Mouse (Mus musculus) midbrain, embryonic 13.5 days (tissue): Measurements from ENCODE around the gene Dnase2a. TPM values are rescaled to one million over a fixed set of nuclear protein-coding genes. Genes with fewer than 3 reads are reported as not detected.
A peak's percentile ranks its signal among the peaks of the same experiment; 100 is the strongest.

Experiments
- ATAC-seq: fragments of 200-750 bp; cut with Nextera tagmentation; 2 replicates; pipeline ENCODE4 v1.8.0; 2017; ENCODE audit warnings: mild to moderate bottlenecking, moderate TSS enrichment, moderate library complexity
- H3K27ac ChIP-seq: fragments of 300-500 bp; sonication (generic); 2 replicates; pipeline ENCODE4 v1.5.1; 2015; ENCODE audit warnings: inconsistent platforms, mild to moderate bottlenecking, moderate library complexity
- H3K27me3 ChIP-seq: fragments of 300-500 bp; sonication (generic); 2 replicates; pipeline ENCODE4 v1.6.1; 2015; ENCODE audit warnings: mild to moderate bottlenecking, inconsistent platforms
- H3K36me3 ChIP-seq: fragments of 300-500 bp; sonication (generic); 2 replicates; pipeline ENCODE4 v1.6.1; 2015; ENCODE audit warnings: mild to moderate bottlenecking, inconsistent platforms
- H3K4me1 ChIP-seq: fragments of 300-500 bp; sonication (generic); replicated peaks from 2 replicates; pipeline ENCODE4 v1.6.1; 2015; ENCODE audit warnings: inconsistent platforms
- H3K4me2 ChIP-seq: fragments of 300-500 bp; sonication (generic); replicated peaks from 2 replicates; pipeline ENCODE4 v1.6.1; 2015; ENCODE audit warnings: moderate library complexity, mild to moderate bottlenecking, inconsistent platforms
- H3K4me3 ChIP-seq: fragments of 300-500 bp; sonication (generic); replicated peaks from 2 replicates; pipeline ENCODE4 v1.5.1; 2015; ENCODE audit warnings: mild to moderate bottlenecking, inconsistent platforms
- H3K9ac ChIP-seq: fragments of 300-500 bp; sonication (generic); replicated peaks from 2 replicates; pipeline ENCODE4 v1.6.1; 2015; ENCODE audit warnings: mild to moderate bottlenecking, inconsistent platforms
- H3K9me3 ChIP-seq: fragments of 300-500 bp; sonication (generic); 2 replicates; pipeline ENCODE4 v1.6.1; 2016; ENCODE audit warnings: mild to moderate bottlenecking, inconsistent platforms
- WGBS: fragments of 180-500 bp; shearing (Covaris S2); methylation state at CpG from one replicate; pipeline ENCODE4 v1.1.7; 2015; 5-methylcytosine and 5-hydroxymethylcytosine counted together
- polyA plus RNA-seq: library from polyadenylated mRNA; unstranded; fragments of >200 nt; fragmentation: Nextera tagmentation; extraction: Ambion mirVana; gene quantifications from 2 replicates; pipeline ENCODE4 v1.2.1, GENCODE M21; 2015

Gene Dnase2a
- polyA plus RNA-seq, 1 experiment from 2014 or later, result 6.2 TPM

- WGBS, result 91% methylated on average over 6 of the region's 6 CpGs
- Histone ChIP-seq H3K27ac (no peak overlapping the region), H3K27me3 (peaks cover 66% of the 10 kb centered on the region), H3K36me3 (peaks cover 54% of the 10 kb centered on the region), H3K4me3 (no peak overlapping the region), H3K9ac (no peak overlapping the region), H3K9me3 (no peaks in the 10 kb centered on the region), H3K4me1 (peaks cover 24% of the 10 kb centered on the region), H3K4me2 (no peak overlapping the region)
- no peak for ATAC-seq
These were observed 2.2 kb downstream of the Dnase2a start for GRCm38 (mm10) chr8:84910551-84910950.

- Histone ChIP-seq H3K36me3 (peaks cover 67% of the 10 kb centered on the region), H3K27me3 (peaks cover 77% of the 10 kb centered on the region), H3K27ac (no peak overlapping the region), H3K4me3 (no peak overlapping the region), H3K9me3 (no peaks in the 10 kb centered on the region), H3K4me1 (peaks cover 24% of the 10 kb centered on the region), H3K4me2 (no peak overlapping the region), H3K9ac (no peak overlapping the region)
- 83% methylated on average over 9 of the region's 9 CpGs for whole genome bisulfite sequencing
- no peak for ATAC-seq
These were observed 3.5 kb downstream of the Dnase2a start for GRCm38 (mm10) chr8:84911854-84912253.

GRCm38 (mm10) chr8:84912391-84912790 lies 4.0 kb downstream of the Dnase2a start:
- Histone ChIP-seq H3K4me1 (peaks cover 24% of the 10 kb centered on the region), H3K9ac (0 out of 2 replicates have a peak overlapping the region, but pooled peaks have one; percentile 44), H3K27me3 (peaks cover 80% of the 10 kb centered on the region), H3K9me3 (no peaks in the 10 kb centered on the region), H3K4me2 (peak overlapping the region; percentile 45; the same call in 1 of the 2 replicates), H3K27ac (no peak overlapping the region), H3K4me3 (no peak overlapping the region), H3K36me3 (peaks cover 72% of the 10 kb centered on the region)
- WGBS, result 23% methylated on average over 27 of the region's 27 CpGs
- ATAC-seq, result no peak

GRCm38 (mm10) chr8:84912895-84913501 lies 4.6 kb downstream of the Dnase2a start:
- H3K36me3 ChIP-seq, result peaks cover 78% of the 10 kb centered on the region
- H3K4me3 ChIP-seq, result peak overlapping the region; percentile 27
- peak overlapping the region; percentile 44; the same call in 1 of the 2 replicates for H3K9ac ChIP-seq
- H3K4me1 ChIP-seq, result peaks cover 24% of the 10 kb centered on the region
- H3K27ac ChIP-seq, result no peak overlapping the region
- no peak for ATAC-seq
- H3K4me2 ChIP-seq, result peak overlapping the region; percentile 45
- H3K27me3 ChIP-seq, result peaks cover 86% of the 10 kb centered on the region
- 3% methylated on average over 55 of the region's 55 CpGs for WGBS
- H3K9me3 ChIP-seq, result no peaks in the 10 kb centered on the region

GRCm38 (mm10) chr8:84913502-84913900 lies 5.1 kb downstream of the Dnase2a start:
- H3K36me3 ChIP-seq, result peaks cover 83% of the 10 kb centered on the region
- peak overlapping the region; percentile 44; the same call in 1 of the 2 replicates for H3K9ac ChIP-seq
- H3K27me3 ChIP-seq, result peaks cover 91% of the 10 kb centered on the region

GRCm38 (mm10) chr8:84913960-84914359 lies 5.6 kb downstream of the Dnase2a start:
- Histone ChIP-seq H3K36me3 (peaks cover 88% of the 10 kb centered on the region), H3K27me3 (peaks cover 95% of the 10 kb centered on the region)

More at GRCm38 (mm10) chr8:84913502-84913900, 5.1 kb downstream of the Dnase2a start:
- Histone ChIP-seq H3K27ac (no peak overlapping the region), H3K4me1 (peaks cover 22% of the 10 kb centered on the region), H3K4me3 (peak overlapping the region; percentile 27), H3K9me3 (no peaks in the 10 kb centered on the region), H3K4me2 (peak overlapping the region; percentile 45)
- no peak for ATAC-seq
- 21% methylated on average over 9 of the region's 9 CpGs for WGBS

GRCm38 (mm10) chr8:84915269-84915668 lies 6.9 kb downstream of the Dnase2a start:
- 91% methylated on average over 8 of the region's 8 CpGs for WGBS
- Histone ChIP-seq H3K27ac (no peak overlapping the region), H3K4me2 (no peak overlapping the region), H3K27me3 (peaks cover 91% of the 10 kb centered on the region), H3K4me3 (no peak overlapping the region), H3K4me1 (peaks cover 11% of the 10 kb centered on the region), H3K36me3 (peaks cover 95% of the 10 kb centered on the region), H3K9ac (no peak overlapping the region), H3K9me3 (no peaks in the 10 kb centered on the region)
- no peak for ATAC-seq

More at GRCm38 (mm10) chr8:84913960-84914359, 5.6 kb downstream of the Dnase2a start:
- H3K9me3 ChIP-seq, result no peaks in the 10 kb centered on the region
- H3K27ac ChIP-seq, result no peak overlapping the region
- no peak overlapping the region for H3K9ac ChIP-seq
- H3K4me3 ChIP-seq, result no peak overlapping the region
- peaks cover 17% of the 10 kb centered on the region for H3K4me1 ChIP-seq
- no peak overlapping the region for H3K4me2 ChIP-seq
- no peak for ATAC-seq
- WGBS, result 35% methylated on average over 4 of the region's 4 CpGs

GRCm38 (mm10) chr8:84917781-84918180 lies 9.4 kb downstream of the Dnase2a start:
- Histone ChIP-seq H3K36me3 (peaks cover 95% of the 10 kb centered on the region), H3K9ac (no peak overlapping the region), H3K9me3 (no peaks in the 10 kb centered on the region), H3K4me3 (no peak overlapping the region), H3K27ac (no peak overlapping the region), H3K4me2 (no peak overlapping the region), H3K27me3 (peaks cover 78% of the 10 kb centered on the region), H3K4me1 (peaks cover 8% of the 10 kb centered on the region)
- 25% methylated on average over 20 of the region's 20 CpGs for WGBS
- ATAC-seq, result no peak

GRCm38 (mm10) chr8:84918646-84919045 lies 10.3 kb downstream of the Dnase2a start:
- no peak overlapping the region for H3K4me2 ChIP-seq
- ATAC-seq, result no peak
- 91% methylated on average over 15 of the region's 15 CpGs for WGBS
- H3K4me3 ChIP-seq, result no peak overlapping the region
- peaks cover 95% of the 10 kb centered on the region for H3K36me3 ChIP-seq
- H3K4me1 ChIP-seq, result no peaks in the 10 kb centered on the region; the same call in 1 of the 2 replicates
- H3K9ac ChIP-seq, result no peak overlapping the region
- H3K27ac ChIP-seq, result no peak overlapping the region
- no peaks in the 10 kb centered on the region for H3K9me3 ChIP-seq
- peaks cover 70% of the 10 kb centered on the region for H3K27me3 ChIP-seq

- no peak overlapping the region for H3K4me2 ChIP-seq
- no peak overlapping the region for H3K27ac ChIP-seq
- H3K4me1 ChIP-seq, result no peaks in the 10 kb centered on the region; the same call in 1 of the 2 replicates
- no peak for ATAC-seq
- no peak overlapping the region for H3K4me3 ChIP-seq
- H3K9ac ChIP-seq, result no peak overlapping the region
- peaks cover 40% of the 10 kb centered on the region for H3K27me3 ChIP-seq
- no peaks in the 10 kb centered on the region for H3K9me3 ChIP-seq
- H3K36me3 ChIP-seq, result peaks cover 93% of the 10 kb centered on the region
- WGBS, result 87% methylated on average over 2 of the region's 2 CpGs
These were observed 13.2 kb downstream of the Dnase2a start for GRCm38 (mm10) chr8:84921596-84921995.

- Histone ChIP-seq H3K4me1 (peaks cover 14% of the 10 kb centered on the region), H3K36me3 (peaks cover 77% of the 10 kb centered on the region), H3K9ac (no peak overlapping the region), H3K27ac (no peak overlapping the region), H3K9me3 (no peaks in the 10 kb centered on the region), H3K4me3 (no peak overlapping the region), H3K4me2 (no peak overlapping the region), H3K27me3 (peaks cover 32% of the 10 kb centered on the region)
- 75% methylated on average over 7 of the region's 7 CpGs for WGBS
- no peak for ATAC-seq
These were observed 17.2 kb downstream of the Dnase2a start for GRCm38 (mm10) chr8:84925557-84925956.

- Histone ChIP-seq H3K4me1 (peaks cover 14% of the 10 kb centered on the region), H3K27me3 (peaks cover 34% of the 10 kb centered on the region), H3K9me3 (no peaks in the 10 kb centered on the region), H3K27ac (no peak overlapping the region), H3K36me3 (peaks cover 74% of the 10 kb centered on the region), H3K4me2 (no peak overlapping the region), H3K4me3 (no peak overlapping the region), H3K9ac (no peak overlapping the region)
- ATAC-seq, result no peak
- 83% methylated on average over 1 of the region's 1 CpGs for WGBS
These were observed 19.2 kb downstream of the Dnase2a start for GRCm38 (mm10) chr8:84927513-84927912.
